Mouse (Mus musculus): Measurements from ENCODE around the gene Ap1m2.
"Not testable (repeated sequence)": the region's sequence is repeated elsewhere in the genome, so short reads cannot be mapped to it uniquely, and the experiment has no call there.

The Ap1m2 gene

DNA sequence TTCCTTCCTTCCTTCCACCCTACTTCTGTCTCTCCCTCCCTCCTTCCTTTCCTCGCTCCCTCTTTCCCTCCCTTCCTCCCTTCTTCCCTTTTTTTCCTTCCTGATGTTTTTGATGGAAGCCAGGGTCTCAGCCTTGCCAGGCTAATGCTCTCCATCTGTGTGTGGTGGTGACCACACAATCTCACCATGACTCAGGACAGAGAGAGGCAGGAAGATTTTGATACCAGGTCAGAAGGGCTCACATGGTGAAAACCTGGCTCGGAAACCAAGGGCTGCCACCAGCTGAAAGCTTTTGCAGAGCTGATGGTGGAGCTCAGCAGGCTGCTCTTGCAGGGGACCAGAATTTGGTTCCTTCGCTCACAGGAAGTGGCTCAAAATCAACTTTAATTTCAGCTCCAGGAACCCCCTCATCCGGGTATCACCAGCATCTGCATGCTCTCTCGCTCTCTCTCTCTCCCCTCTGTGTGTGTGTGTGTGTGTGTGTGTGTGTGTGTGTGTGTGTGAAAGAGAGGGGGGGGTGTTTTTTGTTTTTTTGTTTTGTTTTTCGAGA is 51.6 kb downstream of the Ap1m2 start:
- DNase-seq (ENCODE audit: low spot score), result no peak

DNA sequence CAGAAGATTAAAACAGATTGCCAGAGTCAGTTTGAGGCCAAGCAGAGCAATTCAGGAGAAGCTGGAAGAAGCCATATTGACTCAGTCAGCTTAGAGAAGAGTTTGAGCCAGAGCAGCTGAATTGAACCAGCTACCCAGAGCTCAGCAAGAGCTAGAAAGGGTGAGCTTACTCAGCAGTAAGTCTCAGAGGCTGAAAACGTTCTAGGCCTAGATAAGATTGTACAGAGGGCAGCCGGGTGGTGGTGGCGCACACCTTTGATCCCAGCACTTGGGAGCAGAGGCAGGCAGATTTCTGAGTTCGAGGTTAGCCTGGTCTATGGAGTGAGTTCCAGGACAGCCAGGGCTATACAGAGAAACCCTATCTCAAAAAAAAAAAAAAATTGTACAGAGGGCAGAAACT is 55.8 kb downstream of the Ap1m2 start:
- DNase-seq (ENCODE audit: low spot score), result not testable (repeated sequence)

DNA sequence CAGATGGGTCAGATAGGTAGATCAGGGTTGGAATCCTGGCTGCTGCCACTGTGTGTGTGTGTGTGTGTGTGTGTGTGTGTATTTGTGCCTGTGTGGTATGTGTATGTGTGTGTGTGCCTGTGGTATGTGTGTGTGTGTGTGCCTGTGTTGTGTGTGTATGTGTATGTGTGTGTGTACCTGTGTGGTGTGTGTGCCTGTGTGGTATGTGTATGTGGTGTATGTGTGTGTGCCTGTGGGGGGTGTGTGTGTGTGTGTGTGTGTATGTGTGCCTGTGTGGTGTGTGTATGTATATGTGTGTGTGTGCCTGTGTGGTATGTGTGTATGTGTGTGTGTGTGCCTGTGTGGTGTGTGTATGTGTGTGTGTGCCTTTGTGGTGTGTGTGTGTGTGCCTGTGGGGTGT is 57.4 kb downstream of the Ap1m2 start:
- no peak for DNase-seq (ENCODE audit: low spot score)

DNA sequence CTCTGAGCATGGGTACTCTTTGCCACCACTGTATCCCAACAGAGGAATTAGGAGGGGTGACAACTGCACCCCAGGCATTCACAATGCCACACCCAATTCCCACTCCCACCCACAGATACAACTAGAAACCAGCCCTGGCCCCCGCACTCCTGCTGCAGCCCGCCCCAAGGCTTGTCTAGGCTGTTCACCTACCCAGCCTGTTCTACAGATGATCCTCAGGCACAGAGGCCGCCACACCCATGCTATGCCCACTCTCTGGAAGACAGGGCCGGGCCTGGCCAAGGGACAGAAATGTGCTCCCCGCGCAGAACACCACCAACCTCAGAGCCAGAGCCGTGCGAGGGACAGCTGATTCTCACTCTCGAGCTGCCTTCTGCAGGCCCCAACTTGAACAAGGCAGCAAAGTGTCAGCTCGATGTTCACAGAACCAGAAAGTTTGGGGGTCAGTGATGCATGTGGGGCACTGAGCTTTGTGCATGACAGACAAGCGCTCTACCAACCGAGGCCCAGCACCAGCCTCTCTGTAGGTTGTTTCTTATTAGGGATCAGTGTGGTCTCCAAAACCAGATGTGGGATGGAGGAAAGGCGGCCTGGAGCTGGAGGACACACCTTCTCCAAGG is 60.9 kb downstream of the Ap1m2 start:
- DNase-seq (ENCODE audit: low spot score), result no peak

DNA sequence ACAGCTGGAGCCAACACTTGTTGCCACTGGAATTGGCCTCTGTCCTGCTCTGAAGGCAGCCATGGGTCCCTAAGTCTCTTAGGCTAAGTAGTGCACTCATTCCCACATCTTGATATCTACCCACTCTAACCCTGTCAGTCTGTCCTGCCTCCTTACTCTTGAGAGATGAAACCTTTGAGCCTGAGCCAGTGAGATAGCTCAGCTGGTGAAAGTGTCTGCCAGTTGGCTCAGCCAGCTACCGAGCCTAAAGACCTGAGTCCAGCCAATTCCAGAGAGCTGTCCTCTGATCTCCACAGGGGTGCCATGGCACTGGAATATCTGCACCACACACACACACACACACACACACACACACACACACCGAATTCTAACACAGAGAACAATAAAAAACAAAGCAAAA is 61.6 kb downstream of the Ap1m2 start:
- no peak for DNase-seq (ENCODE audit: low spot score)

DNA sequence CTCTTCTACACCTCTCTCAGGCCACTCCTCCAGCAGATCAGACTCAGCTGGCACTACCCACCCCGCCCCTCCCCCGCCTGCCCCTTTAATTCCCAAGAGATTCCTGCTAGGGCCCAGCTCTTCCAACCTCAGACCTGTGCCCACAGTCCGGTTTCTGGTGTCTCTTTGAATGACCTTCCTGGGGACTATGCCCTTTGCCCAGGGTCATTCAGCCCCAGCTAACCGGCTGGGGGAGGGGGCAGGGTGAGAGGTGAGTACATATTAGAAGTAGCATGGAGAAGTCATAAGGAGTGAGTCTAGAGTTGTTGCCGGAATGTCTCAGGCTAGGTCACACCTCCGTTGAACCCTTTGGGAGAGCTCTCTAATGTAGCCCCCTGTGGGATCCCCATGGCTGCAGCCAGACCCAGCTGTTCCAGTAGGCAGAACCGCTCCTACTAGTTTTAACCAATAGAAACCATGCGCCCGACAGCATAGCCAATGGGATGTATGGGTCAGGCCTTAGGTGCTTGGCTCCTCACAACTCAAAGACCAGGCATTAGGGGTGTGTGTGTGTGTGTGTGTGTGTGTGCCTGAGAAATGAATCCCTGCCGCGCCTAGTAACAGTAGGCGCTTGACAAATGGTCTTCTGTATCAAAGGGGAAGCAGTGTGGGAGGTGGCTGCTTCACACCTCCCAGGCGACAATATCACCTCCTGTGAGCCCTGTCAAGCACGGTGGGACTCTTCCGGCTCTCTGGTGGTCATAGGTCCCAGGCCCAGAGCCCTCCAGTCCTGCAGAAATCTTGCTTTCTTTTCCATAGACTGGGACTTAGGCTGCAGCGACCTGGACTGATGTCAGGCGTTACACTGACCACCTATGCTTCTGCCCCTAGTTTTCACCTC is 62.3 kb downstream of the Ap1m2 start:
- DNase-seq (ENCODE audit: low spot score), result no peak

DNA sequence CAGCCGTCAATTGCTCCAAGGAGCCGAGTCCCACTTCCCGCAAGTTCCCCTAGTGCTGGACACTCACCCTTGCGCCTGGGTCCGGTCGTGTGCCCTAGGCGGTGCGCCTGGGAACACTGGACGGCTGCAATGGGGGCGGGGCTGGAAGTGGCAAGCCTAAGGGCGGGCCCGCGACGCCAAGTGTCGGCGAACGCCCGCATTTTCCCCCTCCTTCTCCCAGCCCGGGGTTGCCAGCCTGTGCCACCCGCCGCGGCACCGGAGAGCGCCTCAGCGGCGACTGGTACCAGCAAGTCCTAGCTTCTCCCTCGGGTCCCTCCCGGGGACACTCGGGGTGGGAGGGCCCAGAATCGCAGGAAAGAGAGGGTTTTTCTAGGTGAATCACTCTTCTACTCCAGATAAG is 63.8 kb downstream of the Ap1m2 start, which contains the start of gene S1pr5:
Gene S1pr5, minus strand, starts transcription at position 118 of the 400 bp plus-strand sequence.
- DNase-seq (ENCODE audit: low spot score), result no peak

DNA sequence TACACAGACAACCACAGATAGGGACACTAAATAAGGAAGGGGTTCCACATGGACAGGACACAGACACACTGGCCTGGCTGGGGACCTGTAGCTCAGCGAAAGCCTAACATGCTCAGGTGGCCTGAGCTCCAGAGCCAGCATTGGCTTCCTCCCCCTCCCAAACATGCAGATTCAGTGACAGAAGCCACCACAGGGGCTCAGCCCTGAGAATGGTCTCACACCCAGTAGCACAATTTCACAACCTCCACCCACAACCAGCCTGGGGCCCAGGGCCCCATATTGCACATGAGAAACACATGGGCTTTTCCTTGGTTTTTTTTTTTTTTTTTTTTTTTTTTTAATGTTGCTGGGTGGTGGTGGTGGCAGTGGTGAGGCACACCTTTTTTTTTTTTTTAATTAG is 65.8 kb downstream of the Ap1m2 start:
- no peak for DNase-seq (ENCODE audit: low spot score)

DNA sequence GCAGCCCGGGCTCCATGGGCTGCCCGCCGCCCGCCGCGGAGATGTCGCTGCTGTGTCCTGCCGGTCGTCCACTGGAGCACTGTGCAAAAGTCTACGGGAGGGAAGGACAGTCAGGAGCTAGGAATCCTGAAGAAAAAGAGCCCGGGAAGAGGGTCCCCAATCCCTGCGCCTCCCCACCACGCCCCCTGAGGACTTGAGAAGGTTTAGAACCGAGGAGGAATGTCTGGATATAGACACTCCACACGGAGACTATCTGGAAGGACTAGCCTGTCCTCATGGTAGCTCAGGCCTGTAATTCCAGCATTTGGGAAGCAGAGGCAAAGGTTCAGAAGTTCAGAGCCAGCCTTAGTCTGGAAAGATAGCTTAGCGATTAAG is 67.0 kb downstream of the Ap1m2 start:
- no peak for DNase-seq (ENCODE audit: low spot score)

DNA sequence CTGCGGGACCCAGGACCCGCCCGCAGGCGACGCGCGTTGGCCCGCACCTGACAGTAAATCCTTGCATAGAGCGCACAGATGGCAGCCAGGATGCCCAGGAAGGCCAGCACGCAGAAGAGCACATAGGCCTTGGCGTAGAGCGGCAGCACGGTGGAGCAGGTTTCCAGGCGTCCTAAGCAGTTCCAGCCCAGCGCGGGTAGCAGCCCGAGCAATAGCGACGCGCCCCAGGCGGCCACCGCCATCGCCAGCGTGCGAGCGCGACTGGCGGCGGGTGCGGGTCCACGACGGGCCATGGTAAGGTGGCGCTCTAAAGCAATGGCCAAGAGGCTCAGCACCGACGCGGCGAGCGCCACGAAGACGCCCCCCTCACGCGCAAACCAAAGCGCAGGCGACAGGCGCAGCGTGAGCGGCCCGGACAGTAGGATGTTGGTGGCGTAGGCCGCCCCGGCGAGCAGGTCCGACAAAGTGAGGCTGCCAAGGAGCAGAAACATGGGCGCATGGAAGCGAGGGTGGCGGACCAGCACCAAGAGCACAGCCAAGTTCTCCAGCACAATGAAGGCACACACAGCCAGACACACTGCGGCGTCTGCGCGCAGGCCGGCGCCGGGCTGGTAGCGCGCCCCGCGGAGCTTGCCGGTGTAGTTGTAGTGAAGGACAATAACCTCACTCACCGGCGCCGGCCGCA is 67.6 kb downstream of the Ap1m2 start:
- no peak for DNase-seq (ENCODE audit: low spot score)

Measured in urinary bladder, postnatal 10 days (tissue).